Mouse (Mus musculus) left cerebral cortex, adult 2 months (tissue): Measurements from ENCODE around the gene Cldn5. TPM values are rescaled to one million over a fixed set of nuclear protein-coding genes. Genes with fewer than 3 reads are reported as not detected.
A peak's percentile ranks its signal among the peaks of the same experiment; 100 is the strongest.

Source experiments
- DNase-seq, 2 experiments: peaks; one replicate each; pipeline ENCODE4 v3.0.0; 2021 to 2022; ENCODE audit warnings: low spot score in 2 of 2, mixed read lengths in 1 of 2; ENCODE audit errors: extremely low spot score in 1 of 2
- H3K27ac ChIP-seq: fragments of 200-600 bp; 2 replicates; pipeline ENCODE4 v1.8.1; 2022
- H3K4me3 ChIP-seq: fragments of 200-600 bp; 2 replicates; pipeline ENCODE4 v1.8.1; 2022
- CTCF ChIP-seq: fragments of 200-600 bp; IDR thresholded peaks from 2 replicates; pipeline ENCODE4 v1.8.1; 2022; ENCODE audit warnings: antibody characterized with exemption, mild to moderate bottlenecking, moderate library complexity
- intact Hi-C: fragments of 180-260 bp; cut with DNase I; formaldehyde crosslinking; loops from one replicate; pipeline ENCODE4 v1.15.1; 2025
- total RNA-seq, 2 experiments: library from RNA; stranded (reverse); gene quantifications; 2 replicates each; pipeline ENCODE4 v1.2.3; 2021

Gene Cldn5
- total RNA-seq, 2 experiments from 2014 or later = 36.2 to 48.3 TPM

GRCm38 (mm10) chr16:18788627-18789406, 12.2 kb downstream of the Cldn5 start:
- no peak for TF ChIP-seq CTCF
- intact Hi-C loops = no loop called here
- Histone ChIP-seq H3K4me3 (no peak overlapping the region), H3K27ac (no peak overlapping the region)
- DNase-seq = no peak

DNA sequence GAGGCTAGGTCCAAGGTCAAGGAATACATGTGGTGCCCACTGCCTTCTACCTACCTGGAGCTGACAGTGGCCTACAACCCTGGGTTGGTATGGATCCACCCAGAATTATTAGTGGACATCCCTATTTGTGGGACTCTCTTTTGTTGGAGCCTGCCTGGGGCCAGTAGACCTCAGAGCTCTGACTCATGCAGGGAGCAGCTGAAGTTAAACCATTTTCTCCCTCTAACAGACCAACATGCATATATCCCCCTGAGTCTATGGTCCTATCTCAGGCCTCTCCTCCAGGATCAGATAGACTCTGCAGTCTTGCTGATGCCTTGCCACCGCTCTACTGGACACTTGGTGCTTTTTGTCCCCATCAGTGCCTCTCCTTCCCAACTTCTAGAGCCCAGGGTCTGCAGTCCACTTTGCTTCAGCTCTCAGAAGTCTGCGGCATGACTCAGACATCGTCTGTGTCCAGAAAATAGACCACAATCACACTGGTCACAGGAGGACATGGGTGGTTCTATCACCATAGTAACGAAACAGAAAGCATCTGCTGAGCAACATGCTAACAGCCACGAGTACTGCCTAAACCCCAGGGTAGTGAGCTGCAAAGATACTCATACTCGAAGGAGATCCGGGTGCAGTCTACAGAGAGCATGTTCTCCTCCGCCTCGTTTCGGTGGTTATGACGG, 18.7 kb downstream of the Cldn5 start:
- peak in 1 of 2 experiments; percentile 35 for DNase-seq
- Histone ChIP-seq H3K4me3 (no peak overlapping the region), H3K27ac (no peak overlapping the region)
- TF ChIP-seq CTCF = no peak
- intact Hi-C loops = loop anchor here (10.0 kb wide), 1 partner anchor 351 kb away; no protein-coding TSS in a partner anchor

- no peak for TF ChIP-seq CTCF
- no peak for DNase-seq
- intact Hi-C loops = loop anchor here (10.0 kb wide), 1 partner anchor 352 kb away; no protein-coding TSS in a partner anchor
- no peak overlapping the region for H3K4me3 ChIP-seq
- no peak overlapping the region for H3K27ac ChIP-seq
Observed at GRCm38 (mm10) chr16:18796645-18797044, 20.0 kb downstream of the Cldn5 start.

DNA sequence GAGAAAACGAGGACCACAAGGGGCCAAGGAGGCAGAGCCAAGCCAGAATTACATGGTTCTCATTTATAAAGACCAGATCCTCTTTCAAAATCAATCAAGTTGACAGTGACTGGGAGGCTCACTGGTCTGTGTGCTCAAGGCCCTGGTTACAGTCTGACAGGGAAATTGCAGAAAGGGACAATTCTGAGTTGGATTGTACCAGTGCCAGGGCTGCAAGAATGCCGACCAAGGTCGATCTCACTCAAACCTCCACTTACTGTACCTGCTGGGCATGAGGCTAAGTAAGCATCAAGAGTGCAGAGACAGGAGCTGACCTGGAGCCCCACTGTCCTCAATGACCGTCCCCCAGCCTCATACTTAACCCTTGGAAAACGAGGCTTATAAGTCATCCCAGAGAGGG, 21.5 kb downstream of the Cldn5 start:
- no peak for TF ChIP-seq CTCF
- intact Hi-C loops = loop anchor here (1.0 to 10.0 kb wide), 3 partner anchors 102 to 353 kb away; no protein-coding TSS in a partner anchor
- Histone ChIP-seq H3K4me3 (no peak overlapping the region), H3K27ac (no peak overlapping the region)
- DNase-seq = no peak

DNA sequence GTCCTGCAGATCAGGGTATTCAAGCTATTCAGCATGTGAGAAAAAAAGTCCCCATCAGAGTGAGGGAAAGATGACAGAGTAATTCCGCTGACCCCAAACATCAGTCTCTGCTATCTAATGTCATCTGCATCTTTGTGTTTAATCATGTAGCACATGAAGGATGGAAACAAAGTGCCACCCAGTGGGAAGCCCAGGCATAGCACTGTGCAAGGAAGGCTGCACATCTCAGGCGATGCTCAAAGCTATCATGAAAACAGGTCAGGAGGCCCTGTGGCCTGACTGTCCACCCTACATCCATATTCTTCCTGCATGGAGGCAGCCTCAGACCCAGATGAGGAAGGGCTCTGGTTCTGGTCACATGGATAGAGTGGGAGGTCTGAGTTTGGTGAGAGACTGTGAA, 22.2 kb downstream of the Cldn5 start:
- TF ChIP-seq CTCF = peak; percentile 94
- no peak overlapping the region for H3K4me3 ChIP-seq
- DNase-seq = peak; percentile 71 to 74
- no peak overlapping the region for H3K27ac ChIP-seq
- intact Hi-C loops = loop anchor here (1.0 to 10.0 kb wide), 3 partner anchors 103 to 354 kb away; no protein-coding TSS in a partner anchor

DNA sequence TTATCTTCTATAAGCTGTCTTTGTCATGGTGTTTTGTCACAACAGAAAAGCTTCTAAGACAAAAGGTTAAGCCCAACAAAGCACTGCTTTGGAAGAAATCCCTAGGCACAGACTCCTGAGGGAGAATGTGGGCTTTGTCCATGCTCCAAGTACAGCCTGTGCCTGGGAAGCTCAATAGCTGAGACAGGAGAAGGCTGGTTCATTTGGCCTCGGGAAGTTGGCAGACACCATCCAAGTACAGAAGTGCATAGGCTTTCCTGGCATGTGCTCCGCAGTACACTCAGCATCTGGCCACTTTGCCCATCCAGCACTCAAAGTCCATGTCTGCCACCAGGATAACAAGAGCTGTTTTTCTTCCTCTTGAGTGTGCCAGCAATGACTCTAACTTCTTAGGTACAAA, 29.1 kb downstream of the Cldn5 start:
- intact Hi-C loops = no loop called here
- Histone ChIP-seq H3K4me3 (no peak overlapping the region), H3K27ac (no peak overlapping the region)
- no peak for TF ChIP-seq CTCF
- no peak for DNase-seq

DNA sequence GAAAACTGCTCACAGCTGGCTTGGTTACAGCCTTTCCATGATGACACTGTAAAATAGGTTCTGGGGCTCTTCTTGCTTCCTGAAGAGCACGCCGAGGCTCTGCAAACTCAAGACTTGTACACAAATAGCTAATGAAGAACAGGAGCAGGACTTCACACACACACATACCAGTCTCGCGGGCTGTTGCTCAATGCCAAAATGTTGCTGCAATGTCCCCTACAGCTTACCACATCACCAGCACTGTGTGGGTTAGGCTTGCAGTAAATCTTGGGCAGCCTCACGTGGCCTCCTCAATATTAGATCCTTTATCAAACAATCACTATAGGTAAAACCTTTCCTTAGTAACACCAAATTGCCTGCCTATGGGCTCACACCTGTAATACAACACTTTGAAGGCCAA, 32.4 kb downstream of the Cldn5 start:
- no peak overlapping the region for H3K27ac ChIP-seq
- no peak overlapping the region for H3K4me3 ChIP-seq
- TF ChIP-seq CTCF = no peak
- DNase-seq = no peak
- intact Hi-C loops = no loop called here

GRCm38 (mm10) chr16:18811032-18811431, 34.4 kb downstream of the Cldn5 start:
- no peak for TF ChIP-seq CTCF
- intact Hi-C loops = no loop called here
- H3K27ac ChIP-seq = no peak overlapping the region
- H3K4me3 ChIP-seq = peak overlapping the region; percentile 62
- DNase-seq = no peak

DNA sequence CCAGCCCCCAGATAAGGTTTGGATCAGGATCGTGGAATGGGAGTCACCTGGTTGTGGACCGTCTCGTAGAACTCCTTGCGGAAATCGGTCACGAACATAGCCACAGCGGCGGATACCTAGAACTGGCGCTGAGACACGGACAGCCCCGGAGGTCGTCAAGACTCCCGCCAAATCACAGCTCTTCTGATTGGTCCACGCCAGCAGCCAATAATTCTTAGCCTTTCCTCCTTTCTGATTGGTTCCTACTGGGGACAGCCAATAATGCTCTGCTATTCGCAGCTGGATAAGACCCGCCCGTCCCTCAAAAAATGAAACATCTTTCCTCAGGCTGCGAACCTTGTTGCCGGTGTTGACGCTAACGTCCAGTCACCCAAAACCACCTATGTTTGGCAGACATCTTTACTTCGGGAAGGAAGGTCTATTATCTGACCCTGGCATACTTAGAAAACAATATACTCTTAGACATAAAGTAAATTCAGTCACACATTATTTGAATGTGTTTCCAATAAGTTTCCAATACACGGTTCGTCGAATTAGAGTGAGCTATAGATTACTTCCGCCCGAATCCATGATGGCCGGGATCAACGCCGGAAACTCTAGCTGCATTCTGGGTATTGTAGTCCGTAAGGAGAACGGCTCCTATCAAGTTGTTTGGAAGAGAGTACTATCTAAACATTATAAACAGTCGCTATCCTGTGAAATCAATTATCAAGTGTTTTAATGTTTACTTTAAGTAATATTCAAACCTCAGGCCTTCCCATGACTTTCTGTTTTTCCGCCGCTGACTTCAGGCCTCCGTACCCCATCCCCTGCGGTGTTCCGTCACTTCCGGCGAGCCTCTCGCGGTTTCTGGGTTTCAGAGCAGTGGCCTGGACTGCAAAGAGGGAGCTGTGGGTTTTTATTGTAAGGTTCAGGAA, 35.1 kb downstream of the Cldn5 start, which contains the start of the genes Ufd1 and Cdc45:
Gene Ufd1 (plus strand): TSS at position 312 of the 917 bp plus-strand sequence.
Gene Cdc45 (minus strand): TSS at position 520 of the 917 bp plus-strand sequence.
- H3K27ac ChIP-seq = peak within 1 kb of the TSS; percentile 95
- no peak for TF ChIP-seq CTCF
- intact Hi-C loops = no loop called here
- H3K4me3 ChIP-seq = peak within 1 kb of the TSS; percentile 62
- peak; percentile 76 to 85 for DNase-seq

DNA sequence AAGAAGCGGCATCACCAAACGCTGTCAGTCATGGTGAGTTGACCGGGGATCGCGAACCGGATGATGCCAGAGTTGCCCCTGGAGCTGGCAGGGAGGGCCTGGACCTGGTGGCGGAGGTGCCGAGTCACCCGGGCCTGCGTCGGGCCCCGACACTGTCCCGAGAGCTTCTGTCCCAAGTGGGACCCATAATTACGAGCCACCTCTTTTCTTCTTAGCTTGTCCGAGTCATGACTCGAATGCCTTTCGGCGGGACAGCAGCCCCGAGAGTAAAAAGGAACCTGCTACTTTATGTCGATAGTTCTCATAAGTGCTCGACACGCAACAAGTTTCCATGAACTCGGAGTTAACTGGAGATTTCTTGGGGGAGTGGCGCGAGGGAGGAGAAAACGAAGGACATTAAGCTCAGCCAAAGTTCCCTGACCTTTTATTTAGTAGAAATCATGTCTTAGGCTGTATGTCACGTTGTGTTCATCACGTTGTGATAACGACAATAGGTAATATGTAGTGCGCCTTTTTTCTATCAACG, 35.8 kb downstream of the Cldn5 start:
- peak overlapping the region; percentile 62 for H3K4me3 ChIP-seq
- TF ChIP-seq CTCF = no peak
- intact Hi-C loops = no loop called here
- H3K27ac ChIP-seq = peak overlapping the region; percentile 95
- no peak for DNase-seq

DNA sequence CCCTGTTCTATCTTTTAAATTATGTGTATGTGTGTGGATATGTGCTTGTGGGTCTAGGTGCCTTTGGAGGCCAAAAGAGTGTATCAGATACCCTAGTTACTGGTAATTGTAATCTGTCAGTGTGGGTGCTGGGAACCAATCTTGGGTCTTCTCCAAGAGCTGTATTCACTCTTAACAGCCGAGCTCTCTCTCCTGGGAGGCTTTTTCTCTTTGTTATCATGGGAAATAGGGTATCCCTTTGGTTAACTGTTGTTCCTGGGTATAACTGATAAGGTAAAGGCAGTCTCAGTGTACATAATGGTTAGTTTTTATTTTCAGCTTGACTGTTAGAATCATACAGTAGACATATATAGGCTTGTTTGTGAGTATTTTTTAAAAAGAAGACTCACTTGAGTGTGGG, 45.7 kb downstream of the Cldn5 start:
- no peak for DNase-seq
- no peak for TF ChIP-seq CTCF
- H3K4me3 ChIP-seq = no peak overlapping the region
- H3K27ac ChIP-seq = peak overlapping the region; percentile 15
- intact Hi-C loops = no loop called here
